Mouse (Mus musculus): Measurements from ENCODE around the gene Spats2. TPM values are rescaled to one million over a fixed set of nuclear protein-coding genes. Genes with fewer than 3 reads are reported as not detected.

The Spats2 gene
- polyA plus RNA-seq, 1 experiment from 2014 or later: 31.8 TPM

GRCm38 (mm10) chr15:99213183-99213582 lies 87.5 kb downstream of the Spats2 start:
- peaks cover 72% of the 10 kb centered on the region for H3K36me3 ChIP-seq
- H3K4me1 ChIP-seq: no peaks in the 10 kb centered on the region
- WGBS: 82% methylated on average over 10 of the region's 10 CpGs
- H3K9ac ChIP-seq: no peak overlapping the region
- H3K9me3 ChIP-seq: no peaks in the 10 kb centered on the region
- H3K4me3 ChIP-seq: no peak overlapping the region
- no peaks in the 10 kb centered on the region; the same call in 1 of the 2 replicates for H3K27me3 ChIP-seq (replicated peaks)
- H3K27ac ChIP-seq (replicated peaks): no peak overlapping the region
- no peak for ATAC-seq (ENCODE audit: extremely low read depth, insufficient number of reproducible peaks, low FRiP score, low TSS enrichment)
- no peak overlapping the region for H3K4me2 ChIP-seq

- ATAC-seq (ENCODE audit: extremely low read depth, insufficient number of reproducible peaks, low FRiP score, low TSS enrichment): no peak
- Histone ChIP-seq H3K9ac (no peak overlapping the region), H3K4me1 (no peaks in the 10 kb centered on the region), H3K27ac (replicated peaks) (no peak overlapping the region), H3K4me2 (no peak overlapping the region), H3K36me3 (peaks cover 56% of the 10 kb centered on the region), H3K9me3 (no peaks in the 10 kb centered on the region), H3K4me3 (no peak overlapping the region), H3K27me3 (replicated peaks) (peaks cover 9% of the 10 kb centered on the region)
- 58% methylated on average over 2 of the region's 2 CpGs for WGBS
Measured at GRCm38 (mm10) chr15:99214941-99215340, 89.2 kb downstream of the Spats2 start.

- H3K4me2 ChIP-seq: no peak overlapping the region
- ATAC-seq (ENCODE audit: extremely low read depth, insufficient number of reproducible peaks, low FRiP score, low TSS enrichment): peak; percentile 35; the same call in 1 of the 2 replicates
Measured at GRCm38 (mm10) chr15:99215741-99216463, 90.2 kb downstream of the Spats2 start.

GRCm38 (mm10) chr15:99217630-99218029 lies 91.9 kb downstream of the Spats2 start:
- Histone ChIP-seq H3K4me3 (no peak overlapping the region), H3K4me2 (no peak overlapping the region), H3K9me3 (no peaks in the 10 kb centered on the region), H3K27ac (replicated peaks) (no peak overlapping the region), H3K36me3 (peaks cover 30% of the 10 kb centered on the region), H3K9ac (no peak overlapping the region), H3K27me3 (replicated peaks) (peaks cover 36% of the 10 kb centered on the region), H3K4me1 (0 out of 2 replicates have a peak, but pooled peaks cover 16% of the 10 kb centered on the region)
- no peak for ATAC-seq (ENCODE audit: extremely low read depth, insufficient number of reproducible peaks, low FRiP score, low TSS enrichment)
- WGBS: 77% methylated on average over 4 of the region's 4 CpGs

More at GRCm38 (mm10) chr15:99215741-99216463, 90.2 kb downstream of the Spats2 start:
- Histone ChIP-seq H3K27me3 (replicated peaks) (peaks cover 19% of the 10 kb centered on the region), H3K27ac (replicated peaks) (no peak overlapping the region; the same call in 1 of the 2 replicates), H3K4me1 (no peaks in the 10 kb centered on the region), H3K9ac (no peak overlapping the region), H3K4me3 (no peak overlapping the region), H3K9me3 (no peaks in the 10 kb centered on the region), H3K36me3 (peaks cover 47% of the 10 kb centered on the region)
- WGBS: 81% methylated on average over 11 of the region's 11 CpGs

- Histone ChIP-seq H3K4me3 (no peak overlapping the region), H3K9ac (no peak overlapping the region), H3K27me3 (replicated peaks) (peaks cover 74% of the 10 kb centered on the region), H3K4me2 (no peak overlapping the region), H3K36me3 (no peaks in the 10 kb centered on the region), H3K4me1 (peaks cover 51% of the 10 kb centered on the region), H3K27ac (replicated peaks) (no peak overlapping the region), H3K9me3 (no peaks in the 10 kb centered on the region)
- no peak for ATAC-seq (ENCODE audit: extremely low read depth, insufficient number of reproducible peaks, low FRiP score, low TSS enrichment)
- 11% methylated on average over 8 of the region's 8 CpGs for WGBS
Measured at GRCm38 (mm10) chr15:99221315-99221952, 95.7 kb downstream of the Spats2 start.

GRCm38 (mm10) chr15:99222794-99223584 lies 97.3 kb downstream of the Spats2 start:
- no peaks in the 10 kb centered on the region for H3K9me3 ChIP-seq
- H3K9ac ChIP-seq: peak overlapping the region; percentile 73
- peaks cover 51% of the 10 kb centered on the region for H3K4me1 ChIP-seq
- ATAC-seq (ENCODE audit: extremely low read depth, insufficient number of reproducible peaks, low FRiP score, low TSS enrichment): no peak
- no peaks in the 10 kb centered on the region for H3K36me3 ChIP-seq
- peaks cover 90% of the 10 kb centered on the region for H3K27me3 ChIP-seq (replicated peaks)
- WGBS: 12% methylated on average over 18 of the region's 18 CpGs
- peak overlapping the region; percentile 56 for H3K4me3 ChIP-seq
- H3K27ac ChIP-seq (replicated peaks): no peak overlapping the region
- H3K4me2 ChIP-seq: peak overlapping the region; percentile 86

- H3K36me3 ChIP-seq: no peaks in the 10 kb centered on the region
- H3K4me2 ChIP-seq: peak overlapping the region; percentile 86
- no peak overlapping the region for H3K27ac ChIP-seq (replicated peaks)
- peaks cover 97% of the 10 kb centered on the region for H3K27me3 ChIP-seq (replicated peaks)
- H3K9ac ChIP-seq: peak overlapping the region; percentile 73
- no peak for ATAC-seq (ENCODE audit: extremely low read depth, insufficient number of reproducible peaks, low FRiP score, low TSS enrichment)
- H3K9me3 ChIP-seq: no peaks in the 10 kb centered on the region
- H3K4me3 ChIP-seq: peak overlapping the region; percentile 56
- under 1% methylated on average over 45 of the region's 46 CpGs for WGBS
- peaks cover 51% of the 10 kb centered on the region for H3K4me1 ChIP-seq
Measured at GRCm38 (mm10) chr15:99223585-99224207, 98.0 kb downstream of the Spats2 start.

GRCm38 (mm10) chr15:99224208-99224911 lies 98.6 kb downstream of the Spats2 start, which contains the start of gene Kcnh3:
Gene Kcnh3, plus strand, starts transcription at chr15:99224861.
- peak within 1 kb of the TSS; percentile 73 for H3K9ac ChIP-seq
- H3K4me1 ChIP-seq: peaks cover 51% of the 10 kb centered on the region
- H3K9me3 ChIP-seq: no peaks in the 10 kb centered on the region
- no peak within 1 kb of the TSS for H3K27ac ChIP-seq (replicated peaks)
- H3K4me3 ChIP-seq: peak within 1 kb of the TSS; percentile 56
- peak within 1 kb of the TSS; percentile 86 for H3K4me2 ChIP-seq
- ATAC-seq (ENCODE audit: extremely low read depth, insufficient number of reproducible peaks, low FRiP score, low TSS enrichment): peak; percentile 16; the same call in 1 of the 2 replicates
- H3K27me3 ChIP-seq (replicated peaks): peaks cover 100% of the 10 kb centered on the region
- no peaks in the 10 kb centered on the region for H3K36me3 ChIP-seq
- WGBS: 1% methylated on average over 57 of the region's 66 CpGs

- Histone ChIP-seq H3K27ac (replicated peaks) (no peak overlapping the region), H3K27me3 (replicated peaks) (peaks cover 100% of the 10 kb centered on the region), H3K4me3 (peak overlapping the region; percentile 56), H3K36me3 (no peaks in the 10 kb centered on the region), H3K9ac (peak overlapping the region; percentile 73), H3K9me3 (no peaks in the 10 kb centered on the region), H3K4me1 (peaks cover 51% of the 10 kb centered on the region), H3K4me2 (peak overlapping the region; percentile 86)
- ATAC-seq (ENCODE audit: extremely low read depth, insufficient number of reproducible peaks, low FRiP score, low TSS enrichment): no peak
- under 1% methylated on average over 22 of the region's 22 CpGs for WGBS
Measured at GRCm38 (mm10) chr15:99225081-99225810, 99.5 kb downstream of the Spats2 start.

- Histone ChIP-seq H3K27me3 (replicated peaks) (peaks cover 97% of the 10 kb centered on the region), H3K9ac (no peak overlapping the region), H3K4me2 (no peak overlapping the region; the same call in 1 of the 2 replicates), H3K27ac (replicated peaks) (no peak overlapping the region), H3K4me3 (peak overlapping the region; percentile 56; the same call in 1 of the 2 replicates), H3K9me3 (no peaks in the 10 kb centered on the region), H3K4me1 (peaks cover 50% of the 10 kb centered on the region), H3K36me3 (no peaks in the 10 kb centered on the region)
- WGBS: 21% methylated on average over 14 of the region's 14 CpGs
- no peak for ATAC-seq (ENCODE audit: extremely low read depth, insufficient number of reproducible peaks, low FRiP score, low TSS enrichment)
Measured at GRCm38 (mm10) chr15:99226090-99226489, 100.4 kb downstream of the Spats2 start.

Measured in heart, embryonic 13.5 days (tissue).